Mouse (Mus musculus): ENCODE measurements around the gene Dnajb1. TPM values are rescaled to one million over a fixed set of nuclear protein-coding genes. Genes with fewer than 3 reads are reported as not detected.
A peak's percentile ranks its signal among the peaks of the same experiment; 100 is the strongest.

Gene Dnajb1
- polyA plus RNA-seq, 1 experiment, result 33.0 TPM

- peaks cover 61% of the 10 kb centered on the region for H3K4me1 ChIP-seq (ENCODE audit: control insufficient read depth, insufficient read depth, low read length)
- no peak overlapping the region for H3K27ac ChIP-seq (ENCODE audit: insufficient read depth, low read length)
- 15% methylated on average over 8 of the region's 8 CpGs for WGBS
Measured at GRCm38 (mm10) chr8:83580826-83581225, 27.2 kb upstream of the Dnajb1 start.

GRCm38 (mm10) chr8:83582226-83582625 is 25.8 kb upstream of the Dnajb1 start:
- TF ChIP-seq POLR2A (IDR thresholded peaks at IDR 0.05; ENCODE audit: borderline replicate concordance, insufficient read depth, low read length) (no peak), CTCF (IDR thresholded peaks at IDR 0.05; ENCODE audit: borderline replicate concordance, insufficient read depth, low read depth, low read length) (no peak)
- no peak overlapping the region for H3K27ac ChIP-seq (ENCODE audit: insufficient read depth, low read length)
- peaks cover 51% of the 10 kb centered on the region for H3K4me1 ChIP-seq (ENCODE audit: control insufficient read depth, insufficient read depth, low read length)
- no peaks in the 10 kb centered on the region for H3K27me3 ChIP-seq (ENCODE audit: control insufficient read depth, insufficient read depth, low read length)
- DNase-seq, result peak; percentile 48 to 53
- WGBS, result 12% methylated on average over 8 of the region's 8 CpGs
- H3K4me3 ChIP-seq (replicated peaks; ENCODE audit: insufficient read depth, low read depth, low read length), result no peak overlapping the region

More at GRCm38 (mm10) chr8:83580826-83581225, 27.2 kb upstream of the Dnajb1 start:
- no peaks in the 10 kb centered on the region for H3K27me3 ChIP-seq (ENCODE audit: control insufficient read depth, insufficient read depth, low read length)
- peak; percentile 17 to 25 for DNase-seq
- H3K4me3 ChIP-seq (replicated peaks; ENCODE audit: insufficient read depth, low read depth, low read length), result no peak overlapping the region
- TF ChIP-seq POLR2A (IDR thresholded peaks at IDR 0.05; ENCODE audit: borderline replicate concordance, insufficient read depth, low read length), result no peak

- TF ChIP-seq CTCF (IDR thresholded peaks at IDR 0.05; ENCODE audit: borderline replicate concordance, insufficient read depth, low read depth, low read length), result no peak
- TF ChIP-seq POLR2A (IDR thresholded peaks at IDR 0.05; ENCODE audit: borderline replicate concordance, insufficient read depth, low read length), result no peak
- H3K4me1 ChIP-seq (ENCODE audit: control insufficient read depth, insufficient read depth, low read length), result peaks cover 51% of the 10 kb centered on the region
- 62% methylated on average over 15 of the region's 15 CpGs for WGBS
- H3K27me3 ChIP-seq (ENCODE audit: control insufficient read depth, insufficient read depth, low read length), result no peaks in the 10 kb centered on the region
- no peak overlapping the region for H3K4me3 ChIP-seq (replicated peaks; ENCODE audit: insufficient read depth, low read depth, low read length)
- no peak overlapping the region for H3K27ac ChIP-seq (ENCODE audit: insufficient read depth, low read length)
- no peak for DNase-seq
Measured at GRCm38 (mm10) chr8:83583236-83583635, 24.8 kb upstream of the Dnajb1 start.

GRCm38 (mm10) chr8:83584771-83585170 is 23.2 kb upstream of the Dnajb1 start:
- no peak overlapping the region for H3K4me3 ChIP-seq (replicated peaks; ENCODE audit: insufficient read depth, low read depth, low read length)
- H3K4me1 ChIP-seq (ENCODE audit: control insufficient read depth, insufficient read depth, low read length), result peaks cover 47% of the 10 kb centered on the region
- no peak for TF ChIP-seq POLR2A (IDR thresholded peaks at IDR 0.05; ENCODE audit: borderline replicate concordance, insufficient read depth, low read length)
- TF ChIP-seq CTCF (IDR thresholded peaks at IDR 0.05; ENCODE audit: borderline replicate concordance, insufficient read depth, low read depth, low read length), result no peak
- no peaks in the 10 kb centered on the region for H3K27me3 ChIP-seq (ENCODE audit: control insufficient read depth, insufficient read depth, low read length)
- no peak overlapping the region for H3K27ac ChIP-seq (ENCODE audit: insufficient read depth, low read length)
- 11% methylated on average over 1 of the region's 1 CpGs for WGBS
- DNase-seq, result peak; percentile 63 to 72

GRCm38 (mm10) chr8:83585333-83585732 is 22.7 kb upstream of the Dnajb1 start:
- Histone ChIP-seq H3K4me3 (replicated peaks; ENCODE audit: insufficient read depth, low read depth, low read length) (no peak overlapping the region), H3K4me1 (ENCODE audit: control insufficient read depth, insufficient read depth, low read length) (peaks cover 48% of the 10 kb centered on the region), H3K27me3 (ENCODE audit: control insufficient read depth, insufficient read depth, low read length) (no peaks in the 10 kb centered on the region), H3K27ac (ENCODE audit: insufficient read depth, low read length) (no peak overlapping the region)
- TF ChIP-seq CTCF (IDR thresholded peaks at IDR 0.05; ENCODE audit: borderline replicate concordance, insufficient read depth, low read depth, low read length) (no peak), POLR2A (IDR thresholded peaks at IDR 0.05; ENCODE audit: borderline replicate concordance, insufficient read depth, low read length) (no peak)
- WGBS, result 22% methylated on average over 3 of the region's 3 CpGs
- DNase-seq, result peak; percentile 64 to 79

- H3K4me3 ChIP-seq (replicated peaks; ENCODE audit: insufficient read depth, low read depth, low read length), result no peak overlapping the region
- TF ChIP-seq CTCF (IDR thresholded peaks at IDR 0.05; ENCODE audit: borderline replicate concordance, insufficient read depth, low read depth, low read length) (no peak), POLR2A (IDR thresholded peaks at IDR 0.05; ENCODE audit: borderline replicate concordance, insufficient read depth, low read length) (no peak)
- WGBS, result 69% methylated on average over 6 of the region's 6 CpGs
- no peaks in the 10 kb centered on the region for H3K27me3 ChIP-seq (ENCODE audit: control insufficient read depth, insufficient read depth, low read length)
- H3K4me1 ChIP-seq (ENCODE audit: control insufficient read depth, insufficient read depth, low read length), result peaks cover 35% of the 10 kb centered on the region
- no peak overlapping the region for H3K27ac ChIP-seq (ENCODE audit: insufficient read depth, low read length)
- DNase-seq, result peak in 1 of 2 experiments; percentile 10
Measured at GRCm38 (mm10) chr8:83587644-83588043, 20.3 kb upstream of the Dnajb1 start.

- DNase-seq, result peak in 1 of 2 experiments; percentile 16
- WGBS, result 52% methylated on average over 5 of the region's 5 CpGs
- TF ChIP-seq POLR2A (IDR thresholded peaks at IDR 0.05; ENCODE audit: borderline replicate concordance, insufficient read depth, low read length) (no peak), CTCF (IDR thresholded peaks at IDR 0.05; ENCODE audit: borderline replicate concordance, insufficient read depth, low read depth, low read length) (no peak)
- peaks cover 28% of the 10 kb centered on the region for H3K4me1 ChIP-seq (ENCODE audit: control insufficient read depth, insufficient read depth, low read length)
- H3K27ac ChIP-seq (ENCODE audit: insufficient read depth, low read length), result no peak overlapping the region
- H3K4me3 ChIP-seq (replicated peaks; ENCODE audit: insufficient read depth, low read depth, low read length), result no peak overlapping the region
- no peaks in the 10 kb centered on the region for H3K27me3 ChIP-seq (ENCODE audit: control insufficient read depth, insufficient read depth, low read length)
Measured at GRCm38 (mm10) chr8:83588886-83589285, 19.1 kb upstream of the Dnajb1 start.

GRCm38 (mm10) chr8:83590488-83591023 is 17.4 kb upstream of the Dnajb1 start:
- 58% methylated on average over 7 of the region's 7 CpGs for WGBS
- TF ChIP-seq POLR2A (IDR thresholded peaks at IDR 0.05; ENCODE audit: borderline replicate concordance, insufficient read depth, low read length) (no peak), CTCF (IDR thresholded peaks at IDR 0.05; ENCODE audit: borderline replicate concordance, insufficient read depth, low read depth, low read length) (peak; percentile 20; the same call in 1 of the 2 replicates)
- Histone ChIP-seq H3K4me3 (replicated peaks; ENCODE audit: insufficient read depth, low read depth, low read length) (no peak overlapping the region), H3K27ac (ENCODE audit: insufficient read depth, low read length) (no peak overlapping the region), H3K4me1 (ENCODE audit: control insufficient read depth, insufficient read depth, low read length) (peaks cover 28% of the 10 kb centered on the region), H3K27me3 (ENCODE audit: control insufficient read depth, insufficient read depth, low read length) (no peaks in the 10 kb centered on the region)
- DNase-seq, result no peak
